Mouse (Mus musculus) myocyte (in vitro differentiated cells): Measurements from ENCODE around the gene Jmjd6. TPM values are rescaled to one million over a fixed set of nuclear protein-coding genes. Genes with fewer than 3 reads are reported as not detected.
A peak's percentile ranks its signal among the peaks of the same experiment; 100 is the strongest.

Source experiments
- H3K27me3 ChIP-seq: one replicate; pipeline ENCODE4 v1.6.1; 2011; ENCODE audit not compliant: control insufficient read depth, insufficient read depth, insufficient read length
- H3K36me3 ChIP-seq: one replicate; pipeline ENCODE4 v1.6.1; 2011; ENCODE audit not compliant: control insufficient read depth, insufficient read depth
- H3K4me2 ChIP-seq: one replicate; pipeline ENCODE4 v1.6.1; 2011; ENCODE audit warnings: low read depth, control low read depth
- H3K4me3 ChIP-seq: one replicate; pipeline ENCODE4 v1.5.1; 2011; ENCODE audit warnings: mild to moderate bottlenecking, control low read depth, moderate library complexity
- H3K79me2 ChIP-seq: one replicate; pipeline ENCODE4 v1.6.1; 2011; ENCODE audit not compliant: control insufficient read depth, insufficient read depth
- H3ac ChIP-seq: one replicate; pipeline ENCODE4 v1.6.1; 2011; ENCODE audit not compliant: control insufficient read depth, insufficient read length
- CEBPB ChIP-seq: IDR thresholded peaks from 2 replicates; pipeline ENCODE4 v1.6.1; 2011; ENCODE audit warnings: mild to moderate bottlenecking, moderate library complexity; ENCODE audit not compliant: poor library complexity, insufficient read depth, severe bottlenecking
- E2F4 ChIP-seq: IDR thresholded peaks from one replicate; pipeline ENCODE4 v1.6.1; 2011; ENCODE audit warnings: mild to moderate bottlenecking, control low read depth, moderate library complexity; ENCODE audit not compliant: insufficient read depth
- MAX ChIP-seq: IDR thresholded peaks from one replicate; pipeline ENCODE4 v1.6.1; 2011; ENCODE audit warnings: low read depth, mild to moderate bottlenecking, control low read depth
- MYOD1 ChIP-seq, 3 experiments: IDR thresholded peaks; one replicate each; pipeline ENCODE4 v1.6.1; 2011; ENCODE audit warnings: control low read depth in 2 of 3, low read depth in 2 of 3, mild to moderate bottlenecking in 2 of 3, moderate library complexity in 1 of 3; ENCODE audit not compliant: insufficient read length in 2 of 3, control insufficient read depth in 1 of 3
- MYOG ChIP-seq, 3 experiments: IDR thresholded peaks; one replicate each; pipeline ENCODE4 v1.6.1; 2011; ENCODE audit warnings: control low read depth in 2 of 3, low read depth in 2 of 3, mild to moderate bottlenecking in 2 of 3; ENCODE audit not compliant: insufficient read length in 2 of 3, control insufficient read depth in 1 of 3, insufficient read depth in 1 of 3
- POLR2A ChIP-seq: IDR thresholded peaks from one replicate; pipeline ENCODE4 v1.6.1; 2011; ENCODE audit warnings: low read depth, mild to moderate bottlenecking, control low read depth, moderate library complexity; ENCODE audit not compliant: insufficient read length
- POLR2AphosphoS2 ChIP-seq: IDR thresholded peaks from one replicate; pipeline ENCODE4 v1.6.1; 2011; ENCODE audit warnings: low read depth, control low read depth; ENCODE audit not compliant: insufficient read length
- REST ChIP-seq: IDR thresholded peaks from one replicate; pipeline ENCODE4 v1.6.1; 2011; ENCODE audit warnings: mild to moderate bottlenecking, control low read depth, moderate library complexity; ENCODE audit not compliant: insufficient read depth, insufficient read length
- SRF ChIP-seq: IDR thresholded peaks from one replicate; pipeline ENCODE4 v1.6.1; 2011; ENCODE audit warnings: low read depth; ENCODE audit not compliant: control insufficient read depth, insufficient read length
- TCF12 ChIP-seq: IDR thresholded peaks from one replicate; pipeline ENCODE4 v1.6.1; 2011; ENCODE audit warnings: mild to moderate bottlenecking, control low read depth; ENCODE audit not compliant: poor library complexity, insufficient read depth, severe bottlenecking
- TCF3 ChIP-seq: IDR thresholded peaks from one replicate; pipeline ENCODE4 v1.6.1; 2011; ENCODE audit warnings: low read depth, control low read depth; ENCODE audit not compliant: insufficient read length
- USF1 ChIP-seq: IDR thresholded peaks from one replicate; pipeline ENCODE4 v1.6.1; 2011; ENCODE audit warnings: low read depth, mild to moderate bottlenecking, control low read depth, moderate library complexity
- polyA plus RNA-seq: library from polyadenylated mRNA; unstranded; fragments of >200 nt; fragmentation: generic; extraction: Trizol; gene quantifications from one replicate; pipeline ENCODE4 v1.2.1, GENCODE M21; 2012; ENCODE audit warnings: missing spikeins

Jmjd6 gene
- polyA plus RNA-seq, 1 experiment: 55.1 TPM

DNA sequence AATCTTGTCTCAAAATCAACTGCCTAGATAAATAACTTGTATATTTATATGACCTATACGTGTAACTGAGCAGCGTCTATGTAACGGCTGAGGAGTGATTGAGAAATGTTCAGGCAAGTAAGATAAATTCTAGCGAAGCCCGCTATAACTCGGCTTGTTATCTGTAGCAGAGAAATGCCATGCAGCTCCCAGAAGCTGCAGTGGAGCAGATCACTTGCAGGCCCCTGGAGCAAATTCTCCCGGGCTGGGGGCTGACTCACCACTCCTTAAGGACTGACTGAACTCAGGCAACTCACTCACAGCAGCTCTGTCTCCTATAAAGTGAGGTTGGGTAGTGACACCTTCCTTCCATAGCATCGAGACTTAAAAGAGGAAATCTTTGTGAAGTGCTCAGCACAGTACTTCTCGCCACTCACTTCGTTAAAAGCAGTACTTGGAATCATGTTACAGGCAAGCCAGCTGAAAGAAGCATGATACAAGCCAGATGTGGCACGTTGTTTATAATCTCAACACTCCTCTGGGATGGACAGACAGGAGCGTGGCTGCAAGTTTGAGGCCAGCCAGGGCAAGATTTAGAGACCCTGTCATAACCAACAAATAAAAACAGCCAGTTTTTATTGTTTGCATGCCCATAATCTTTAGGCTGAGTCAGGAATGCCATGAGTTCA, 14.1 kb upstream of the Jmjd6 start:
- H3ac ChIP-seq: no peak overlapping the region
- TF ChIP-seq TCF12 (no peak), SRF (no peak)
- no peaks in the 10 kb centered on the region for H3K27me3 ChIP-seq
- H3K4me2 ChIP-seq: no peak overlapping the region
- peaks cover 36% of the 10 kb centered on the region for H3K36me3 ChIP-seq
- peaks cover 31% of the 10 kb centered on the region for H3K79me2 ChIP-seq
- H3K4me3 ChIP-seq: no peak overlapping the region

DNA sequence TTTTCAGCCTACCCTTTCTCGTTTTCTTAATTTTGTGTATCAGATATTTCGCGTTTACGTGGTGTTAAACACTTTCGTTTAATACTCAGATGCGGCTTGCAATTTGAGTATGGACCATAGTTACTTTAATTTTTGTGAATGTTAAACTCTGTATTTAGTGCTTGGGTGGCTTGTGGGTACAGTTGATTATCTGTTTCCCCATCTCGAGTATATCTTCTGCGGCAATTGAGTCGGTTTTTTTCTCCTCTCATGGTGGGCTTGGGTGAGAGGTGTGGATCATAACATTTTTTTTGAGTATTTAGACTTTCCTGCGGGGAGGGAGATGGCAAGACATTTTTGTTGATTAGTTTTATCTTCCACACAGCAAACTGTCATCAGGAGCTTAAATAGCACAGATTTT, 11.0 kb upstream of the Jmjd6 start:
- Histone ChIP-seq H3K79me2 (peaks cover 60% of the 10 kb centered on the region), H3K4me2 (peak overlapping the region; percentile 97), H3K27me3 (no peaks in the 10 kb centered on the region), H3ac (peak overlapping the region; percentile 62), H3K36me3 (peaks cover 32% of the 10 kb centered on the region), H3K4me3 (peak overlapping the region; percentile 97)
- TF ChIP-seq MAX: no peak

DNA sequence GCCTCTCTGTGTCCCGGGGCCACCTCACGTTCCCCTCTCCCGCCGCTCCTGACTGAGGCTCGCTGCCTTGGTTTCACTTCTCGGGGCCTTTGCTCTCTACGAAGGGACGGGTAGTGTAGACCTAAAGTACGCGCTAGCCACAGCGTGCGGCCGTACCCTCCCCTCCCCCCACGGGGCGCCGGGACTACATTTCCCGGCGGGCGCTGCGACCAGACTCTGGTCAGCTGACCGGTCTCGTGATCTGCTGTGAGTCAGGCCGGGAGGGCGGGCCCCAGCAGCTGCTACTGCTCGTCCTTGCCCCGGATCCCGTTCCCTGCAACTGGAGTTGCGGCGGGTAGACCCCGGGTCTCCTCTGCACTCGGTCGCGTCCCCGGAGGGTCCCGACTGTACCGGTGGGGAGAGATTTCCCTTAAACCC, 10.3 kb upstream of the Jmjd6 start:
- H3K36me3 ChIP-seq: peaks cover 34% of the 10 kb centered on the region
- peak overlapping the region; percentile 97 for H3K4me2 ChIP-seq
- H3ac ChIP-seq: peak overlapping the region; percentile 62
- H3K4me3 ChIP-seq: peak overlapping the region; percentile 97
- peaks cover 67% of the 10 kb centered on the region for H3K79me2 ChIP-seq
- TF ChIP-seq MYOG (IDR thresholded peaks at IDR 0.05; ENCODE audit: control insufficient read depth in 1 of 3, insufficient read depth in 1 of 3, insufficient read length in 2 of 3, low read depth in 2 of 3): peak; percentile 75 to 94 (median 88)
- peak; percentile 59 for TF ChIP-seq TCF3
- TF ChIP-seq SRF: peak; percentile 40
- no peak for TF ChIP-seq E2F4
- peak; percentile 51 for TF ChIP-seq TCF12
- TF ChIP-seq POLR2AphosphoS2: peak; percentile 89
- peak; percentile 87 for TF ChIP-seq POLR2A
- TF ChIP-seq USF1: peak; percentile 99
- TF ChIP-seq MAX: no peak
- peak; percentile 3 for TF ChIP-seq REST
- TF ChIP-seq MYOD1 (IDR thresholded peaks at IDR 0.05; ENCODE audit: control insufficient read depth in 1 of 3, insufficient read length in 2 of 3, low read depth in 2 of 3): peak; percentile 20 to 98 (median 96)
- no peak for TF ChIP-seq CEBPB
- no peaks in the 10 kb centered on the region for H3K27me3 ChIP-seq

DNA sequence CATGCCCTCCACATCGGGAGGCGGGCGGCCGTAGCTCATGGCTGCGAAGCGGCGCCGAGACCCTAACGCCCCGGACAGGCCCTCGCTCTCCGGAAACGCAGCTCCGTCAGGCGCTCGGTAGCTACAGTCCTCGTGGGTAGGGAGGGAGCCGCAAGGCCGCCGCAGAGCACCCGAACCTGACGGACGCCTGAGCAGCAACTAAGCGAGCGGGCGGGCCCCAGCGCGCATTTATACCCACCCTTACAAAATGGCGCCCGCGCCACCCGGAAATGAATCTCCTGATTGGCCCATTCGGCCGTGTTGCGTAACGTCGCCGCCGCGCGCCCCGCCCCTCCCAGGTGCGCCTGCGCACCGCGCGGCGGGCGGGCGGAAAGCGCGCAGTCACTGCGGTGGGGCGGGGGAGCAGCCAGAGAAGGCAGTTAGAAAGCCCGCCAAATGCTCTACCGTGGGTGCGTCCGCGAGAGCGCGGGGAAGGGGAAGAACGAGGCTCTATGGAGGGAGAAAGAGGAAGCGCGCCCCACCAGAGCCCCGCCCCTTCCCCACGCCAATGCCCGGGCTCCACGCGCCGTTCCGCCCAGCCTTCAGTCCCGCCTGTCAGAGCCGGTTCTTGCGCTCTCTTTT, 9.8 kb upstream of the Jmjd6 start, which contains the start of gene Srsf2:
Gene Srsf2 (minus strand): TSS at position 204 of the 621 bp plus-strand sequence.
- Histone ChIP-seq H3K36me3 (peaks cover 35% of the 10 kb centered on the region), H3K4me3 (peak within 1 kb of the TSS; percentile 97), H3K4me2 (peak within 1 kb of the TSS; percentile 97), H3K79me2 (peaks cover 67% of the 10 kb centered on the region), H3K27me3 (no peaks in the 10 kb centered on the region), H3ac (peak within 1 kb of the TSS; percentile 62)
- no peak for TF ChIP-seq REST
- TF ChIP-seq MYOD1 (IDR thresholded peaks at IDR 0.05; ENCODE audit: control insufficient read depth in 1 of 3, insufficient read length in 2 of 3, low read depth in 2 of 3): no peak
- peak; percentile 2 for TF ChIP-seq E2F4
- peak; percentile 87 for TF ChIP-seq POLR2A
- no peak for TF ChIP-seq TCF12
- no peak for TF ChIP-seq USF1
- no peak for TF ChIP-seq MAX
- no peak for TF ChIP-seq TCF3
- no peak for TF ChIP-seq SRF
- peak; percentile 98 for TF ChIP-seq POLR2AphosphoS2
- no peak for TF ChIP-seq MYOG (IDR thresholded peaks at IDR 0.05; ENCODE audit: control insufficient read depth in 1 of 3, insufficient read depth in 1 of 3, insufficient read length in 2 of 3, low read depth in 2 of 3)
- TF ChIP-seq CEBPB: peak; percentile 96

DNA sequence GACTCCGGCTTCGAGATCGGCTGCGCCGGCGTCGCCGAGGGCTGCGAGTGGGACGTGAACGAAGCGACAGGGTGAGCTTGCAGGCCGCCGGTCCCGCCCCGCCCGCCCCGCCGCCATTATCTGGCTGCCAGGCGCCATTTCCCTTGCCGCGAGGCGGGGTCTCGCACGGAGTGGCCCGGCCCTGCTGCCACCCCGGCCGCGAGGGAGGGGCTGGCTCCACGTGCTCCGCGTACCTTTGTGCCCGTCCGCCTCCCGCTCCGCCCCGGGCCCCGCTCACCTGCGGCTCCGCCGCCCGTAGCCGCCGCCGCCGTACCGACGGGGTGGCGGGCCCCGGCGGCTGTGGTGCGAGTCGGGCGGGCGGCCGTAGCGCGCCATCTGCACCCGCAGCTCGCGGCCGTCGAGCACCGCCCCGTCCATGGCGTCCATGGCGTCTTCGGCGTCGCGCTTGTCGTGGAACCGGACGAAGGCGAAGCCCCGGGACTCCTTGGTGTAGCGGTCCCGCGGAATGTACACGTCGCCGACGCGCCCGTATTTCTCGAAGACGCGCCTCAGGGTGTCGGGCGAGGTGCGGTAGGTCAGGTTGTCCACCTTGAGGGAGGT, 9.1 kb upstream of the Jmjd6 start, which contains the start of gene Mfsd11:
Gene Mfsd11 (plus strand): TSS at position 150 of the 600 bp plus-strand sequence.
- Histone ChIP-seq H3ac (peak within 1 kb of the TSS; percentile 62), H3K4me2 (peak within 1 kb of the TSS; percentile 92), H3K27me3 (no peaks in the 10 kb centered on the region), H3K79me2 (peaks cover 64% of the 10 kb centered on the region), H3K4me3 (peak within 1 kb of the TSS; percentile 97), H3K36me3 (peaks cover 39% of the 10 kb centered on the region)
- TF ChIP-seq POLR2AphosphoS2: peak; percentile 43
- no peak for TF ChIP-seq MAX
- no peak for TF ChIP-seq USF1
- TF ChIP-seq POLR2A: peak; percentile 21
